Mouse (Mus musculus) lung, embryonic 14.5 days (tissue): ENCODE data around the gene Iqsec1. TPM values are rescaled to one million over a fixed set of nuclear protein-coding genes. Genes with fewer than 3 reads are reported as not detected.

Experiments used
- ATAC-seq: fragments of 200-750 bp; cut with Nextera tagmentation; 2 replicates; pipeline ENCODE4 v1.8.0; 2017; ENCODE audit warnings: mild to moderate bottlenecking, moderate TSS enrichment, moderate library complexity; ENCODE audit not compliant: insufficient read depth
- DNase-seq: peaks from one replicate; pipeline ENCODE4 v3.0.0-alpha.2; 2015
- H3K27ac ChIP-seq: fragments of 300-500 bp; sonication (generic); 2 replicates; pipeline ENCODE4 v1.5.1; 2014; ENCODE audit warnings: low read depth, mild to moderate bottlenecking, moderate library complexity
- H3K27me3 ChIP-seq: fragments of 300-500 bp; sonication (generic); 2 replicates; pipeline ENCODE4 v1.6.1; 2014; ENCODE audit warnings: low read length, control low read depth; ENCODE audit not compliant: insufficient read depth
- H3K36me3 ChIP-seq: fragments of 300-500 bp; sonication (generic); 2 replicates; pipeline ENCODE4 v1.6.1; 2014; ENCODE audit warnings: control low read depth; ENCODE audit not compliant: insufficient read depth
- H3K4me1 ChIP-seq: fragments of 300-500 bp; sonication (generic); 2 replicates; pipeline ENCODE4 v1.6.1; 2014; ENCODE audit warnings: antibody characterized with exemption, control low read depth; ENCODE audit not compliant: insufficient read depth
- H3K4me2 ChIP-seq: fragments of 300-500 bp; sonication (generic); 2 replicates; pipeline ENCODE4 v1.6.1; 2014; ENCODE audit warnings: mild to moderate bottlenecking
- H3K4me3 ChIP-seq: fragments of 300-500 bp; sonication (generic); 2 replicates; pipeline ENCODE4 v1.5.1; 2014; ENCODE audit warnings: low read depth, low read length
- H3K9ac ChIP-seq: fragments of 300-500 bp; sonication (generic); 2 replicates; pipeline ENCODE4 v1.6.1; 2014
- H3K9me3 ChIP-seq: fragments of 300-500 bp; sonication (generic); 2 replicates; pipeline ENCODE4 v1.6.1; 2016; ENCODE audit warnings: low read depth, low read length, control low read depth
- CTCF ChIP-seq: IDR thresholded peaks from 2 replicates; pipeline ENCODE4 v1.5.1; 2016; ENCODE audit warnings: antibody characterized with exemption, low read depth
- WGBS: fragments of 180-500 bp; shearing (Covaris S2); extraction: QIAGEN DNeasy Blood & Tissue Kit; methylation state at CpG from one replicate; pipeline ENCODE4 v1.1.7; 2014; 5-methylcytosine and 5-hydroxymethylcytosine counted together
- polyA plus RNA-seq: library from polyadenylated mRNA; unstranded; fragments of >200 nt; fragmentation: Nextera tagmentation; extraction: Ambion mirVana; gene quantifications from 2 replicates; pipeline ENCODE4 v1.2.1, GENCODE M21; 2014

Gene Iqsec1
- polyA plus RNA-seq, 1 experiment from 2014 or later = 15.8 TPM

GRCm38 (mm10) chr6:90763959-90764591 is 224.4 kb downstream of the Iqsec1 start:
- no peak overlapping the region for H3K4me3 ChIP-seq
- WGBS = 21% methylated on average over 18 of the region's 18 CpGs
- peak; percentile 76 for DNase-seq
- peaks cover 4% of the 10 kb centered on the region; the same call in 1 of the 2 replicates for H3K4me1 ChIP-seq
- peak overlapping the region; percentile 25; the same call in 1 of the 2 replicates for H3K4me2 ChIP-seq
- no peak; the same call in 1 of the 2 replicates for TF ChIP-seq CTCF
- H3K27me3 ChIP-seq = no peaks in the 10 kb centered on the region
- no peaks in the 10 kb centered on the region for H3K9me3 ChIP-seq
- 0 out of 2 replicates have a peak overlapping the region, but pooled peaks have one; percentile 13 for H3K9ac ChIP-seq
- H3K27ac ChIP-seq = peak overlapping the region; percentile 66; the same call in 1 of the 2 replicates
- peak; percentile 91 for ATAC-seq
- H3K36me3 ChIP-seq = no peaks in the 10 kb centered on the region

- no peak for DNase-seq
- 74% methylated on average over 4 of the region's 4 CpGs for WGBS
These were observed 225.2 kb downstream of the Iqsec1 start for GRCm38 (mm10) chr6:90763295-90763694.

GRCm38 (mm10) chr6:90762120-90762736 is 226.3 kb downstream of the Iqsec1 start:
- Histone ChIP-seq H3K27me3 (no peaks in the 10 kb centered on the region), H3K4me2 (no peak overlapping the region), H3K9ac (no peak overlapping the region), H3K36me3 (no peaks in the 10 kb centered on the region), H3K4me1 (peaks cover 4% of the 10 kb centered on the region; the same call in 1 of the 2 replicates), H3K9me3 (no peaks in the 10 kb centered on the region), H3K4me3 (no peak overlapping the region), H3K27ac (no peak overlapping the region)
- no peak for DNase-seq
- no peak for TF ChIP-seq CTCF
- no peak for ATAC-seq
- WGBS = 87% methylated on average over 2 of the region's 2 CpGs

More at GRCm38 (mm10) chr6:90763295-90763694, 225.2 kb downstream of the Iqsec1 start:
- H3K4me2 ChIP-seq = no peak overlapping the region
- no peak for ATAC-seq
- no peak overlapping the region for H3K4me3 ChIP-seq
- H3K9ac ChIP-seq = no peak overlapping the region
- H3K27me3 ChIP-seq = no peaks in the 10 kb centered on the region
- peaks cover 4% of the 10 kb centered on the region; the same call in 1 of the 2 replicates for H3K4me1 ChIP-seq
- no peaks in the 10 kb centered on the region for H3K36me3 ChIP-seq
- no peaks in the 10 kb centered on the region for H3K9me3 ChIP-seq
- no peak for TF ChIP-seq CTCF
- no peak overlapping the region for H3K27ac ChIP-seq

- ATAC-seq = no peak
- Histone ChIP-seq H3K4me1 (peaks cover 4% of the 10 kb centered on the region; the same call in 1 of the 2 replicates), H3K36me3 (no peaks in the 10 kb centered on the region), H3K27ac (no peak overlapping the region), H3K9me3 (no peaks in the 10 kb centered on the region), H3K27me3 (no peaks in the 10 kb centered on the region), H3K4me2 (no peak overlapping the region), H3K4me3 (no peak overlapping the region), H3K9ac (no peak overlapping the region)
- no peak for TF ChIP-seq CTCF
- DNase-seq = peak; percentile 44
- 65% methylated on average over 4 of the region's 4 CpGs for WGBS
These were observed 227.0 kb downstream of the Iqsec1 start for GRCm38 (mm10) chr6:90761301-90762056.

- H3K9ac ChIP-seq = no peak overlapping the region
- no peak overlapping the region for H3K4me3 ChIP-seq
- H3K36me3 ChIP-seq = no peaks in the 10 kb centered on the region
- no peaks in the 10 kb centered on the region for H3K27me3 ChIP-seq
- H3K9me3 ChIP-seq = no peaks in the 10 kb centered on the region
- WGBS = 62% methylated on average over 5 of the region's 5 CpGs
- no peak for TF ChIP-seq CTCF
- no peak overlapping the region for H3K27ac ChIP-seq
- H3K4me2 ChIP-seq = no peak overlapping the region
- DNase-seq (no peak), ATAC-seq (no peak)
- peaks cover 4% of the 10 kb centered on the region; the same call in 1 of the 2 replicates for H3K4me1 ChIP-seq
These were observed 227.6 kb downstream of the Iqsec1 start for GRCm38 (mm10) chr6:90760886-90761285.

GRCm38 (mm10) chr6:90759754-90760153 is 228.7 kb downstream of the Iqsec1 start:
- H3K4me3 ChIP-seq = no peak overlapping the region
- H3K27ac ChIP-seq = no peak overlapping the region
- TF ChIP-seq CTCF = no peak
- ATAC-seq (no peak), DNase-seq (no peak)
- H3K36me3 ChIP-seq = no peaks in the 10 kb centered on the region
- H3K4me2 ChIP-seq = no peak overlapping the region
- H3K9ac ChIP-seq = no peak overlapping the region
- H3K4me1 ChIP-seq = peaks cover 3% of the 10 kb centered on the region; the same call in 1 of the 2 replicates
- no peaks in the 10 kb centered on the region for H3K27me3 ChIP-seq
- WGBS = 66% methylated on average over 2 of the region's 2 CpGs
- H3K9me3 ChIP-seq = no peaks in the 10 kb centered on the region

- Histone ChIP-seq H3K4me1 (no peaks in the 10 kb centered on the region), H3K27me3 (no peaks in the 10 kb centered on the region), H3K9me3 (no peaks in the 10 kb centered on the region), H3K4me2 (no peak overlapping the region), H3K4me3 (no peak overlapping the region), H3K27ac (no peak overlapping the region), H3K36me3 (no peaks in the 10 kb centered on the region), H3K9ac (no peak overlapping the region)
- TF ChIP-seq CTCF = no peak
- ATAC-seq (no peak), DNase-seq (no peak)
- 68% methylated on average over 2 of the region's 2 CpGs for WGBS
These were observed 230.3 kb downstream of the Iqsec1 start for GRCm38 (mm10) chr6:90758155-90758554.
